Mouse (Mus musculus) cerebellum, postnatal 4 days (tissue): ENCODE data around the gene Hdac10.

Source experiments
- DNase-seq, 2 experiments: peaks; one replicate each; pipeline ENCODE4 v3.0.0; 2022; ENCODE audit warnings: low spot score in 2 of 2, mixed read lengths in 1 of 2

Gene Hdac10

GRCm38 (mm10) chr15:89123595-89123994 lies 4.9 kb downstream of the Hdac10 start:
- DNase-seq = peak in 1 of 2 experiments; percentile 57

- peak; percentile 92 to 95 for DNase-seq
Observed at GRCm38 (mm10) chr15:89122649-89123366, 5.7 kb downstream of the Hdac10 start, which contains the start of gene Tubgcp6. Gene Tubgcp6 (minus strand): TSS chr15:89123112.

- no peak for DNase-seq
Observed at GRCm38 (mm10) chr15:89118007-89118406, 10.5 kb downstream of the Hdac10 start.

GRCm38 (mm10) chr15:89110147-89110546 lies 18.4 kb downstream of the Hdac10 start:
- no peak for DNase-seq

- no peak for DNase-seq
Observed at GRCm38 (mm10) chr15:89106976-89107375, 21.5 kb downstream of the Hdac10 start.

- DNase-seq = no peak
Observed at GRCm38 (mm10) chr15:89106073-89106472, 22.4 kb downstream of the Hdac10 start.

- DNase-seq = no peak
Observed at GRCm38 (mm10) chr15:89104425-89104824, 24.1 kb downstream of the Hdac10 start.

GRCm38 (mm10) chr15:89103921-89104320 lies 24.6 kb downstream of the Hdac10 start:
- no peak for DNase-seq

GRCm38 (mm10) chr15:89102646-89103045 lies 25.9 kb downstream of the Hdac10 start:
- DNase-seq = no peak

GRCm38 (mm10) chr15:89100823-89101222 lies 27.7 kb downstream of the Hdac10 start:
- no peak for DNase-seq

- DNase-seq = no peak
Observed at GRCm38 (mm10) chr15:89098616-89099015, 29.9 kb downstream of the Hdac10 start.

GRCm38 (mm10) chr15:89097450-89097849 lies 31.1 kb downstream of the Hdac10 start:
- no peak for DNase-seq

GRCm38 (mm10) chr15:89092181-89092580 lies 36.3 kb downstream of the Hdac10 start:
- no peak for DNase-seq

- no peak for DNase-seq
Observed at GRCm38 (mm10) chr15:89090662-89091061, 37.8 kb downstream of the Hdac10 start.

GRCm38 (mm10) chr15:89089248-89090051 lies 39.0 kb downstream of the Hdac10 start:
- DNase-seq = no peak

- peak; percentile 78 to 86 for DNase-seq
Observed at GRCm38 (mm10) chr15:89088607-89089247, 39.8 kb downstream of the Hdac10 start, which contains the start of gene Selenoo. Gene Selenoo (plus strand): TSS chr15:89089084.

- DNase-seq = no peak
Observed at GRCm38 (mm10) chr15:89084826-89085225, 43.7 kb downstream of the Hdac10 start.

- DNase-seq = no peak
Observed at GRCm38 (mm10) chr15:89083906-89084305, 44.6 kb downstream of the Hdac10 start.

GRCm38 (mm10) chr15:89078208-89078836 lies 50.2 kb downstream of the Hdac10 start:
- DNase-seq = no peak

- DNase-seq = peak in 1 of 2 experiments; percentile 61
Observed at GRCm38 (mm10) chr15:89076156-89076731, 52.3 kb downstream of the Hdac10 start.

GRCm38 (mm10) chr15:89075478-89076147 lies 52.9 kb downstream of the Hdac10 start:
- peak; percentile 70 to 89 for DNase-seq
